Mouse (Mus musculus): Measurements from ENCODE around the gene Lamb3.

Gene Lamb3

GRCm38 (mm10) chr1:193207503-193207902 lies at the start of gene Lamb3:
Lamb3 (plus strand) TSS chr1:193207699.
- in situ Hi-C loops (cut with MboI, MseI) = loop anchor here (5.0 kb wide), 2 partner anchors 110 to 170 kb away; no protein-coding TSS in a partner anchor

GRCm38 (mm10) chr1:193159163-193159562 lies 48.3 kb upstream of the Lamb3 start:
- in situ Hi-C loops (cut with MboI, MseI) = no loop called here

- in situ Hi-C loops (cut with MboI, MseI) = no loop called here
These were observed 47.9 kb upstream of the Lamb3 start for GRCm38 (mm10) chr1:193159613-193160012.

GRCm38 (mm10) chr1:193160317-193161032 lies 47.0 kb upstream of the Lamb3 start:
- in situ Hi-C loops (cut with MboI, MseI) = no loop called here

- in situ Hi-C loops (cut with MboI, MseI) = no loop called here
These were observed 39.8 kb upstream of the Lamb3 start, which contains the start of gene A130010J15Rik for GRCm38 (mm10) chr1:193167746-193168145. A130010J15Rik (plus strand) TSS chr1:193168046.

GRCm38 (mm10) chr1:193169228-193169627 lies 38.3 kb upstream of the Lamb3 start:
- in situ Hi-C loops (cut with MboI, MseI) = no loop called here

- in situ Hi-C loops (cut with MboI, MseI) = no loop called here
These were observed 37.6 kb upstream of the Lamb3 start for GRCm38 (mm10) chr1:193169856-193170255.

- in situ Hi-C loops (cut with MboI, MseI) = no loop called here
These were observed 34.3 kb upstream of the Lamb3 start for GRCm38 (mm10) chr1:193172991-193173809.

GRCm38 (mm10) chr1:193173810-193174129 lies 33.7 kb upstream of the Lamb3 start:
- in situ Hi-C loops (cut with MboI, MseI) = no loop called here

GRCm38 (mm10) chr1:193174143-193174733 lies 33.3 kb upstream of the Lamb3 start:
- in situ Hi-C loops (cut with MboI, MseI) = no loop called here

GRCm38 (mm10) chr1:193181104-193181503 lies 26.4 kb upstream of the Lamb3 start:
- in situ Hi-C loops (cut with MboI, MseI) = no loop called here

GRCm38 (mm10) chr1:193188257-193188656 lies 19.2 kb upstream of the Lamb3 start:
- in situ Hi-C loops (cut with MboI, MseI) = no loop called here

GRCm38 (mm10) chr1:193189151-193189621 lies 18.3 kb upstream of the Lamb3 start:
- in situ Hi-C loops (cut with MboI, MseI) = no loop called here

- in situ Hi-C loops (cut with MboI, MseI) = no loop called here
These were observed 17.7 kb upstream of the Lamb3 start for GRCm38 (mm10) chr1:193189771-193190170.

GRCm38 (mm10) chr1:193191675-193192283 lies 15.7 kb upstream of the Lamb3 start:
- in situ Hi-C loops (cut with MboI, MseI) = no loop called here

GRCm38 (mm10) chr1:193194416-193195140 lies 12.9 kb upstream of the Lamb3 start:
- in situ Hi-C loops (cut with MboI, MseI) = loop anchor here (5.0 kb wide), 1 partner anchor 57 kb away; no protein-coding TSS in a partner anchor

- in situ Hi-C loops (cut with MboI, MseI) = loop anchor here (5.0 kb wide), 1 partner anchor 58 kb away; no protein-coding TSS in a partner anchor
These were observed 12.2 kb upstream of the Lamb3 start for GRCm38 (mm10) chr1:193195169-193195810.

GRCm38 (mm10) chr1:193197494-193198205 lies 9.8 kb upstream of the Lamb3 start:
- in situ Hi-C loops (cut with MboI, MseI) = loop anchor here (5.0 kb wide), 1 partner anchor 60 kb away; no protein-coding TSS in a partner anchor

GRCm38 (mm10) chr1:193198312-193198711 lies 9.2 kb upstream of the Lamb3 start:
- in situ Hi-C loops (cut with MboI, MseI) = loop anchor here (5.0 kb wide), 1 partner anchor 61 kb away; no protein-coding TSS in a partner anchor
